Mouse (Mus musculus): Measurements from ENCODE around the gene Dgat2.

Dgat2 gene

DNA sequence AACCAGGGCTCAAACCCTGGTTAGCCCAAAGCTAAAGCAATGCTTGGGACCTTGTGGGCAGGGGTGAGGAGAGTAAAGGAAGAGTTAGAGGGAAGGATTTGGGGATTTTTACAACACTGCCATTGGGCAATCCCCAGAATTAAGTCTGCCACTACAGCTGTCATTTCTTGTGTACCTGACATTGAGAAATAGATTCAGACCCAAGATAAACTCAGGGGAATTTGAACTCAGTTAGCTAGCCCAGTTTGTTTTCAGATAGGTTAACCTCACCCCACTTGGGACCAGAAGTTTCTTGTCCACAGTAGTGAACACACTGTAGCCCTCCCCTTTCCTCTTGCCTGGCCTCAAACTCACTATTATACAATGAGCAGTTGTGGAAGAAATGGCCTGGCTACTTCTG is 8.9 kb upstream of the Dgat2 start:
- no peak for DNase-seq

DNA sequence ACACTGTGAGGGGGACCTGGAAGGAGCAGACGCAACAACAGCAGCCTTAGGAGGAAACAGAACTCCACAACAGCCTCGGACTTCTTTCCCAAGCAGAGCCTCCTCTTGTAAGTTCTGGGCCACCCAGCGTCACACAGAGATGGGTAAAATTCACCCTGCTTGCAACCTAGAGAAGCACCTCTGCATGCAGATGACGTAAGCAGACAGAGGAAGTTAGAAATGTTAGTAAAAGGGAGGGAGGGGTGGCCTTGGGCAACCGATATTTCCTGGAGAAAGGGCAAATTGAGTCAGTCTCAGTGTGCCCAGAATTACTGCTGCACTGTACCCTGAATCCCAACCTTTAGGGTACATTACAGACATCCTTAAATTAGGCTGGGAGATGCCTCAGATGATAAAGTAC is 7.4 kb upstream of the Dgat2 start:
- DNase-seq, result no peak

DNA sequence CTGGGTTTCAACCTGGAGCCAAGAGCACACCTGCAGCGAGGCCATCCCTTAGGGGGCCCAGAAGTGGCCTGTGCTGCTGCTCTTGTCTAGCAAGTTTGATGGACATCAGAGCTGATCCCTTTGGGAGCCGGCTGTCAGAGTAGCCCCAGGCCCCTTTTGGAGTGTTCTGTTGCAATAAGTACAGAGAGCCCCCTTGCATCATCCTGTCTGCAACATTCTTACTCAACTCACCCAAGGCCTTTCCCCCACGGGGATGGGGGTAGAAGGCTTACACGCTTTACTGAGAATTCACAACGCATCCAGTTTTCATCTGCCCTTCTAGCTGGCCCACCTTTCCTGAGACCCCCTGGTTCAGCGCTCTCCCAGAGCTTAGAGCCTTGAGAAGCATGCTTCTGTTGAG is 6.1 kb upstream of the Dgat2 start:
- no peak for DNase-seq

DNA sequence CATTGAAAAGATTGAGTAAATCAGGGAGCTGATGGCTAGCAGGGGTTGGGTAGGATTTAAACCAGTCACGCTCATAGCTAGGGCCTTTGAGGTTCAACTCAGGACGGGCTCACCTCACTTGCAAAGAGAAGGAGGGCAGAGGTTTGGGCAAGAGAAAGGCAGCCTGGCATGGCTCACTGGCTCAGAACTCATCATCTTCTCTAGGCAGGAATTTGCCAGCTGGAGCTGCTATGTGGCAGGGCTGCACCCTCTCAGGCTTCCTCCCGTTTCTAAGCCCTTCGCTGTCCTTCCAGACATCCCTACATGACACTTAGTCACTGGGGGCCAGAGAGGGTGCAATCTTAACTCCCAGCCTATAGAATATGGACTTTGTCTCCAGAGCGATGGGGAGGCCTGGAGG is 4.9 kb upstream of the Dgat2 start:
- no peak for DNase-seq

DNA sequence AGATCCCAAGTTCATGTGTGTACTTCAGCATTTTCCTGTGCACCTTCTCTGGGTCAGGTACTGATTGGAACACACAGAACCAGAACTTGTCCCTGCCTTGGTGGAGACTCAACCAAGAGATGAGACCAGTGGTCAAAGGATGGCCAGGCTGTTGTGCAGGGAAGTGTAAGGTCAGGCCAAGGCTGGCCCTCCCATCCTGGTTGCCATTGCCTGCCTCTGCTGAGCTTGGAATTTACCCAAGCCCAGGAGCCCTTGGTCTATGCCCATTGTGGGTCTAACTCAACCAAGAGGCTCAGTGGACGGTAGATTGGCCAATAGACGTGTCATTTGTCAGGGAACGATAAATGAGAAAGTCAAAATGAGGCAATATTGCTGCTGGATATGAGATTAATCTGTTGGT is 2.9 kb upstream of the Dgat2 start:
- DNase-seq, result no peak

DNA sequence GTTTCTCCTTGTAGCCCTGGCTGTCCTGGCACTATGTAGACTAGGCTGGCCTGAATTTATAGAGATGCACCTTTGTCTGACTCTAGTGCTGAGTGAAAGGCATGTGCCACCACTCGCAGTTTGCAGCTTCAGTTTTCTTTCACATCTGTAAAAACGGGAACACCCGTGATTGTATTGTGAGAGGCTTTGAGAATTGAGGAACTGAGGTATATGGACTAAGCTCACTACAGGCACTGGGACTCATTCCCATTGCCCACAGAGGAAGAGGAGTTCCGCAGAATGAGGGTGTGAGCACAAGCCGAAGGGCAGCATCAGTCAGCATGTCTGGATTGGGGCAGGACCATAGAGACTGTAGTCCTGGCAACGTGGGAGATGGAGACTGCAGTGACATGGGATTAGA is 1.2 kb upstream of the Dgat2 start:
- DNase-seq, result no peak

DNA sequence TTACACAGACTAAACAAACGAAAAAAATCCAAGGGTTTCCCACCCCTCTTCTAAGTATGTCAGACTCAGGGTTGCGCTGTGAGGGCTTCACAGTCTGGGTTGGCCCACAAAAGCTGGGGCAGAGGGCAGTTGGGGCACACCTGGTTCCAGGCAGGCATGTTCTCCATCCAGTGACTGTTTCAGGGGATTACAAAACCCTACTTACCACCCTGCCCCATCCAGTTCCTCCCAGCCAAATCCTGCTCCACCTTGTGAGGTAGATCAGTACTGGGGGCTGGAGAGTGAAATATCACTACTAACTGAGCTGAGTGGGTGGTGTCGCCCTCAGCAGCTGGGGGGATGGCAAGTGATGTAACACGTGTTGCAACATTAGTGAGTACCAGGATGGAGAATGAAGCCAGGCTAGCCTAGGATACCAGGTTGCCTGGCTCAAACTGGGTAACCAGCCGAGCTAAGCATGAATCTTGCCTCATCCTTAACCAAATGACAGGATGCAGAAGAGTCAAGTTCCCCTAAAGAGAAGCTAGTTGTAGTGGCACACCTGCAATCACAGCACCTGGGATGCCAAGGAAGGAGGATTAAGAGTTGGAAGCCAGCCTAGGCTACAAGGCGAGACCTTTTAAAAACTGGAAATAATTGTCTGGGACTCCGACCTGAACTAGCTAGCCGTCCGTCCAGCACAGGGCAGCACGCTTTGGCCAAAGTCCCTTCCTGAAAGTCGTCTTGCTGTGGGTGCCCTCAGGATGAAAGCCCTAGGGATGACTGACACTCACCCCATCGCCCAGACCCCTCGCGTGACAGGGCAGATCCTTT is 694 bp downstream of the Dgat2 start:
- peak in 1 of 2 experiments; percentile 27 for DNase-seq

DNA sequence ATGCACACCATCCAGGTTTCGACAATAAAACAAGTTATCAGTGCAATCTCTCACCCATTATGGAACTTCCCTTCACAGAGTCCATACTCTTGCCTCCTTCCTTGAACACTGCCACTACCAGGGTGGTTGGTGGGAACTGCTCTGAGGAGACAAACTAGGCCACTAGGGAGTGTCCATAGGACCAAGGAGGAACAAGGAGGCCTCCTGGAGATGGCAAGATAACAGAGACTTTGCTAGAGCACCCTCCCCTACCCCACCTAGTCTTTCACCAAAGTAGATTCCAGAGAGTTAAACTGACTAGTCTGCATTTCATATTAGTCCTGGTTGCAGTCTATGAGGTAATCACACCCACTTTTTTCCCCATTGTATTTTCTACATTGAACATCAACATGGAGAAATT is 2.4 kb downstream of the Dgat2 start:
- no peak for DNase-seq

DNA sequence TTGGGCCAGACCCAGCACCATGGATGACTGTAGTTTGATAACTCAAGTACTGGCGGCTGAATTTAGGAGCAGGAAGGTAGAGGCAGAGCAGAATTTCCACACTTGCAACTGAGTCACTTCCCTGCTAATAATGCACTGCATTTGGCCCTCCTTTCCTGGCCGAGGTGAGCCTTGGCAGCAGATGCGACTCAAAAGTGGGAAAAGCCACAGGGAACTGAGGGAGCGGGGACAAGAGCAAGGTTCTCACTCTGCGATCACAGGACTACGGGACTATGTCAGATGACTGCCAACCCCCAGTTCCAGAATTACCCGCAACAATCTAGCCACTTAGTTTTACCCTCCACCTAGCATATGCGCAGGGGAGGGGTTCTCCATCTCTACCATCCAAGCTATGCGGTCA is 3.2 kb downstream of the Dgat2 start:
- peak in 1 of 2 experiments; percentile 31 for DNase-seq

DNA sequence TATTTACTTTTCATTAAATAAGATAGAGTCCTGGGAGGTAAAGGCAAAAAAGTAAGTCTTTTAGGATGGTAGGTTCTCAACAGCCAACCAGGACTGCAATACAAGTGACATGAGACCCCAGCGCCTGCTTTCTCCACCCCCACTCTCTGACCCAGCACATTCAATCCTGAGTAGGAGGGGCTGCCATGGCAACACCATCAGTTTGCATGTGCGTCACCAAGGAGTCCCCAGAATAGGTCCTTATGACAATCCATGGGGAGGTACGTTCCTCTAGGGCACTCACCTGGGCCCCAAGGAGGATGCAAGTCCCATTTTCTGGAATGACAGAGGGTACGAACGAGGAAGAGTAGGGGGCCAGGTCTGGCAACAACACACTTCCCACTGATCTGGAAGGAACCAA is 5.1 kb downstream of the Dgat2 start:
- no peak for DNase-seq

DNA sequence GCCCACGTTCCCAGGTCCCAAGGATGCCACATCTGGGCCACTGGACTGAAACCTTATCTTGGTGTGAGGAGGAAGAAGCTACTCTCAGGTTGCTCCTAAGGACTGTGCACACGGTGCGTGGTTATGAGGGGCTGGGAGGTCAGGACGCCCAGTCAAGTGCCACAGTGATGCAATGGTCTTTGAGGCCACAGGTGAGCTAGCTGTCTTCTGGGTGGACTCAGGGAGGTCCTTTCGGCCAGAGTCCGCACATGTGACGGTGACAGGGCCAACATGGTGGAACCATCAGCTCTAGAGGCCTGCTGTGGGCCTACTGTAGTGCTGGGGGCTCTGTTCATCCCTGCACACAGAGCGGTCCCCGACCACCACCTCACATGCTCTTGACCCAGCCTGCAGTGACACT is 6.9 kb downstream of the Dgat2 start:
- DNase-seq, result no peak

DNA sequence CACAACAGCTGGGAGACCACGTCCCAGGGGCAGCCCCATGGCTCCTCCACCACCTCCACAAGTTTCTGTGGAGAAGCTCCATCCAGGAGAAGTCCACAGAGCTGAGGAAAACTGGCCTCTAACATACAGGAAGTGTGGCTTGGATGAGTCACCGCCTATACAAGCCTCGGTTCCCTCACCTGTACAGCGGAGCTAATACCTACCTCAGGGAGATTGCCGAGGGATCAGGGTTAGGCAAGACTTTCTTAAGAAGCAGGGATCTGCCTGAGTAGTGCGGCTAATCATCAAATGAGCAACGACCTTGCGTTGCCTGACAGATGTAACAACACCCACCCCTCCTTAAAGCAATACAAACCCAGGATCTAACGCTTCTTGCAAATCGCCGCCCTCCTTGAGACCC is 7.4 kb downstream of the Dgat2 start:
- no peak for DNase-seq

DNA sequence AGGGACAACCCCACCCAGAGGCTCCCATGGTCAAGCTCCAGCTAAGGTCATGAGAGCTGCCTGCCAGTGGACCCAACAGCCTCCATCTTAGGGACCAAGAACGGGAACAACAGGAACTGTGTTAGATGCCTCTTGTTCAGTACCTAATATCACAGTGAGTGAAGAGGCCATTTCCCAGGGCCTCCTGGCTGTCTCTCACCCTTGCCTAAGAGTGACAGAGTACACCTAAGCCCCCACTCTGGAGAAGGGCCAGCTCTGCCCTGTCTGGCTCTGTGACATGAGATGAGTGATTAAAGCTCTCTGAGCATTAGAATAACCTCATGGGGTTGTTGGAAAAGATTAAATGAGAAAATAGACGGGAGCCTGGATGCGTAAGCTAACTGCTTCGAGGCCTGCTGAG is 8.5 kb downstream of the Dgat2 start:
- peak in 1 of 2 experiments; percentile 57 for DNase-seq

DNA sequence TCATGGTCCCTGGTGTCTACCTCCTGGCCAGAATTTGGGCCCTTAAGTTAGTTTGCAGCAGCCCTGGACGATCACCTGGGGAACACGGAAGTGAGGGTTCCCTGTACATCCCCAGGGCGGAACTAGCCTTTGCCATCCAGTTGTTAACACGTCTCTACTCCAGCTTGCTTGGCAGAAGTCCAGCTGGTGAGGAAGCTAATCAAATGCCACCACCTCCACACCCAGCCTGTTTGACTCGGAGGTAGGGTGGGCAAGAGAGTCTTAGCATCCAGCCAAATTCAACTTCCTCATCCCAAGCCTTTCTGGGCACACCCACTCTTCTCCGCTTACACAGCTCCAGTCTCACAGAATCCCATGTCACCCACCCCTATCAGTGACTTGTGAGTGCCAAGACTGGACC is 9.6 kb downstream of the Dgat2 start:
- DNase-seq, result no peak

DNA sequence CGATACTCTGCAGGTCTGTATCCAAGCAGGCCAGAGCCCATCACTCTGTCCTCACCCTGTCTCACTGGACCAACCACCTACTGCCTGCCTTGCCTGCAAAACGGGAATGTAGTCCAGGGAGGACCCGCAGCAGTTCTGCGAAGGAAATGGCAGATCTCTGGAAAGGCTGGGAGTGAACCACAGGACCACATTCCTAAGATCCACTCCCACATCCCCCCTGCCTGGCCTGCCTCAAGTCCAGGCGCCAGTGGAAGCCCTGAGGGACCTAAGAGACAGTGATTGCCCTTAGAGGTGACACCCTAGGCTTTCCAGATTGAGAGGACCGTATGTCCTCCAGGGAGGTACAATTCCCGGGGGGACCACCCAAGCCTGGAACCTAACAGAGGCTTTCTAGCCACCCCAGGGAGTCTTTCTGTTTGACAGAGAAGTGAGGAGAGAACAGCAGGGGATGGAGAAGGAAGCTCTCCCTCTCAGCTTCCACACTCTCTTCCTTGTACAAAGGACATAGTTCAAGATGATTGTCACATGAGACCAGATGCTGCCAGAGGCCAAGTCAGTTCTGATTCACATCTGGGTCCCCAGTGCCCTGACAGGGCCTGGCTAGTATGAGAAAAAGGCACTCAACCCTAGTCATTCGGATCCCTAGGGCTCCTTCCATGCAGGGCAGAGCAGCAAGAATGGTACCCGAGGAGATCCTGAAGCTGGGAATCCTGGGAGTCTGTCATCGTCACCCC is 10.6 kb downstream of the Dgat2 start:
- DNase-seq, result no peak

DNA sequence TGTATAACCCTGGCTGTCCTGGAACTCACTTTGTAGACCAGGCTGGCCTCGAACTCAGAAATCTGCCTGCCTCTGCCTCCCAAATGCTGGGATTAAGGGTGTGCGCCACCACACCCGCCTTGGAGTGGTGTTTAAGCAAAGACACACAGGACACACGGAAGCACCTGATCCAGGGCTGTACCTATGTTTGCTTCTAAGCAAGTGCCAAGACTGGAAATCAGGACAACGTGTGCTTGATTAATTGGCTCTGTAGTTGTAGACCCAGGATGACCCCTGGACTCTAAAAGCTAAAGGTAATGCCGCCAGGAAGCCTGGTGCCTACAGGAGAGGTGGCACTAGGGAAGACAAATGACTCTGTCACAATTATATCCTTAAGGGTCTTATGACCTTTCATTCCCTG is 12.0 kb downstream of the Dgat2 start:
- DNase-seq, result no peak

DNA sequence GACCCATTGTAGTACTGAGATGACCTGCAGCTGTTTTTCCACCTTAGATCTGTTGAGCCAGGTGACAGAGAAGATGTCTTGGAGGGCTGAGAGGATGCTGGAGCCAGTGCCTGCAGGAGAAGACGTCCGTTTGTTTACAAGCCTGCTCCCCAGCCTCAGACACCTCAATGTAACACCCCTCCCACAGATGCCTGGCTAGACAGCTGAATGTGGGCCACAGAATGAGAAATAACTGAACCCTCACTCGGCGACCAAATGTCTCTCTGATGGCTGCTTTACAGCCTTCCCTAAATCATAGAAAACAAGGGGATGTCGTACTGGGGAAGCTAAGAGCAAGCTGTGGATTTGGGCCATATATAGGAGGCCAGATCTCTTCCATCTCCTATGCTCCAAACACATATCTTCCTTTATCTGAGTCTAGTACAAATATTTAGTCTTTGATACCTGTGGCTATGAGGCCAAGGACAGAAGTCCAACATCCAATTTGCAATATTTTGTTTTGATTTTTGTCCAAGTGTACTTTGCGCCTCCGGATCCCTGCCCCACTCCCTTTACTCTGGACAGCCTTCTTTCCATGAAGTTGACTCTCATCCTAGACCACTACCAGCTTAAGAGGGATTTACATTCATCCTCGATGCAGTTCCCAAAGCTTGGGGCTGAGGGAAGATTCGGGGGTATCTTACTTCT is 12.7 kb downstream of the Dgat2 start:
- DNase-seq, result no peak

DNA sequence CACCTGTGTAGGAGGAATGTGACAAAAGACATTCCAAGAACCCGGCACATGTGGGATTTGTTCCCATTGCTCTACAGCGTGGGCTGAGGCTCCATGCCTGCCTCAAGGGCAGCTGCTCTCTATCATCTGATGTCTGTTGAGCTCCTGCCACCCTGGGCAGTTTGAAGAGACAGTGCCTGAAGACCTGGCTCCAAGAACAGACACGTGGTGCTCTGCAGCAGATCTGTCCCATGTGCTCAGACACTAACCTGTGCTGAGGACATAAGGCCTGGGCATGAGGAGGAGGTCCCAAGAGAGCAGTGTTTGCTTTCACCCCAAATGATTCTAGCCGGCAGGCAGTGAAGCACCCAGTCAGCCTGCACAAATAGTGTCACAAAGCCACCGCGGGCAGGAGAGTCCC is 13.8 kb downstream of the Dgat2 start:
- no peak for DNase-seq

DNA sequence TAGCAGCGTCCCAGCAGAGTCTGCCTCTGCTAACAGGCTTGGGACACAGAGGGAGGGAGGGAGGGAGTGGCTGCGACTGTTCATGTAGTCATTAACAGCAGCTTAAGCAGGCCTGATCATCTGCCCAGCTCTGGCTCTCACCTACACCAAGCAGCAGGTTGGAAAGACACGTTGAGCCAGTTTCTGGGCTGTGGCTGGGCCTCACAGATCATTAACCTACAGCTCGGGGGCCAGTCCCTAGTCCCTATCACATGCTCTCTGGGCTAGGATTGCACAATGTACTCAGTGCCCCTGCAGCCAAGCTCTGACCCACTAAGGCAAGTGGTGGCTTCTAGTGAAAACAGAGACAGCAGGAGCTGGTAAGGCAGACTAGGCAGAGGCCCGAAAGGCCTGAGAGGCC is 14.6 kb downstream of the Dgat2 start:
- no peak for DNase-seq

DNA sequence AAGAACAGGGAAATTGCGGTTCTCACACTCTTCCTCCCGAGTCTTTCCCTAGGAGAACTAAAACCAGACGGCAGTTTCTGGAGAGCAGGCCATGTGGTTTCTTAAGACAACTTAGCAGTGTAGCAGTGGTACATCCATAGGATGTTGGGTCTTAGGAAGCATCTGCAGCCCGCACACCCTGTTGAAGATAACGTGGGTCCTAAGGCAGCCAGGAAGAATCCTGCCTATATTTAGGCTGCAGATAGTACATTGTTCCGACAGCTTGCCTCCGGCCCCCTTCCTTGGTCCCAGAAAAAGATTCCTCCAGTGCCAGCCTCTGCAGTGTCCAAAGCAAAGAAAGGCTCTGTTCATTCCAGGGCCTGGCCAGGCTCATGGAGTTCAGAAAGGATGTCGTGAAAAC is 16.4 kb downstream of the Dgat2 start:
- DNase-seq, result no peak

DNA sequence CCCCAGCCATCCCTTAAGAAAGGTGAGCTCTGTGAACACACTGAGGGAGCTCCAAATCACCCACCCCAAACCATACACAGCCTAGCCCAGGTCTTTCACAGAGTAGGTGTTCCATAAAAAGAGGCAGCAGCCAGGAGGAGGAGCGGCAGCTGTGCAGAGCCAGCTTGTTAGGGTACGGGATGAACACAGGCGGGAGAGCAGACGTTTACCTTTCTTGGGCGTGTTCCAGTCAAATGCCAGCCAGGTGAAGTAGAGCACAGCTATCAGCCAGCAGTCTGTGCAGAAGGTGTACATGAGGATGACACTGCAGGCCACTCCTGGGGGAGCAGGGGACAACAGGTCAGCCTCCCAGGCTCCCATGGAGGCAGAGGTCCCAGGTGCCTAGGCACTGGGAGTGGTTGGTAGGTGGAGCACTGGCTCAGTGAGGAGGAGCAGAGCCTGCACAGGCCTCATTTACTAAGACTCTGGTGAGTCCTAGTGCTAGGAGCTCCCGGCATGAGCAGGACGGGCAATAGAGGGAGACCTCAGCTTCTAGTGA is 17.6 kb downstream of the Dgat2 start:
- no peak for DNase-seq

DNA sequence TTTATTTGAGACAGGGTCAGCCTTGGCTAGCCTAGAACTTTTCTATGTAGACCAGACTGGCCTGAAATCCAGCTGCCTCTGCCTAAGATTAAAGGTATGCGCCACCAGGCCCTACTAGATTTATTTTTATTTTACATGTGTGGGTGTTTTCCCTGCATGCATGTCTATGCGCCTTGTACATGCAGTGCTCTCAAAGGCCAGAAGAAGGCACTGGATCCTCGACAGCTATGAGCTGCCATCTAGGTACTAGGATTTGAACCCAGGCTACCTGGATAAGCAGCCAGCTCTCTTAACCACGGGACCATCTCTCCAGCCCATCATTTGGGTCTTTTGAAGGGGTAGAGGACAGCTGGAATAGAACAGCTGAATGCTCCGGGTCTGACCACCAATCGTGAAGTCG is 20.1 kb downstream of the Dgat2 start:
- DNase-seq, result no peak

DNA sequence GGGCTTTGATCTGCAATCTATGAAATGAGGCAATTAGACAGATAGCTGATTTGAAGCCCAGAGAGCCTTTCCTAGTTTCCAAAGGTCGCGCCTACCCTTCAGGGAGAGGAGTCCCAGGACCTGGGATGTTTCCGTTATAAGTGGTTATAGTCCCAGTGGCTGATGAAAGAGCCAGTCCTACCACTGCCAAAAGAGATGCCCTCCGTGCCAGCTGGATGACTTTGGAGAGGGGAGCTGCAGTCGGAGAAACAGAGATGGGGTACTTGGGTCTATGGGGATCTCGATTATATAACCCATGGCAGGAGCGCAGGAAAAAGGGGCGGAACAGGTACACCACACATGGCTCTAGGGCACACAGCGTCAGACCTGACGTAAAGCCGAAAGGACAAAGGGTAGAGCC is 20.6 kb downstream of the Dgat2 start:
- no peak for DNase-seq

DNA sequence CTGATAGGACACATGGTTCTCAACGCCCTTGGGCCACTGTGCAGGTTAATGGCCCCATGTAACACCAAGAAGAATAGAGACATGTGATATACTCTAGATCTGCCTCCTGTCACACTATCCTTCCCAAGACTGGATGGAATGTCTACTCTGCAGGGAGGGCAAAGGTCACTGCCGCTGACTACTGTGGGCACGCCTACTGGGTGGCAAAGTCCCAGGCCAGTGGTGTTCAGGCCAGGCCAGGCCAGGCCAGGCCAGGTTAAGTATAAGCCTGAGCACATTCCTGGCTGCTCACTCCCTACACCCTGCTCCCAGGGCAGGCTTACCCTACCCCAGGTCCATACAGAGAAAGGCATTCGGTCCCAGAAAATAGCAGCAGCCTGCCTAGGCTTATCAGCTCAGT is 21.0 kb downstream of the Dgat2 start:
- DNase-seq, result no peak

All from cerebellum, postnatal 14 days (tissue).